Mouse (Mus musculus) olfactory bulb, adult 2 months (tissue): ENCODE data around the gene Vps26a.

Experiments used
- CTCF ChIP-seq: fragments of 200-500 bp; IDR thresholded peaks from 2 replicates; pipeline ENCODE4 v1.5.1; 2012; ENCODE audit warnings: low read depth, mild to moderate bottlenecking, low read length, moderate library complexity; ENCODE audit not compliant: insufficient read depth
- POLR2A ChIP-seq: fragments of 200-500 bp; IDR thresholded peaks from 2 replicates; pipeline ENCODE4 v1.6.1; 2012; ENCODE audit warnings: mild to moderate bottlenecking, low read depth, low read length, moderate library complexity; ENCODE audit not compliant: insufficient read depth

DNA sequence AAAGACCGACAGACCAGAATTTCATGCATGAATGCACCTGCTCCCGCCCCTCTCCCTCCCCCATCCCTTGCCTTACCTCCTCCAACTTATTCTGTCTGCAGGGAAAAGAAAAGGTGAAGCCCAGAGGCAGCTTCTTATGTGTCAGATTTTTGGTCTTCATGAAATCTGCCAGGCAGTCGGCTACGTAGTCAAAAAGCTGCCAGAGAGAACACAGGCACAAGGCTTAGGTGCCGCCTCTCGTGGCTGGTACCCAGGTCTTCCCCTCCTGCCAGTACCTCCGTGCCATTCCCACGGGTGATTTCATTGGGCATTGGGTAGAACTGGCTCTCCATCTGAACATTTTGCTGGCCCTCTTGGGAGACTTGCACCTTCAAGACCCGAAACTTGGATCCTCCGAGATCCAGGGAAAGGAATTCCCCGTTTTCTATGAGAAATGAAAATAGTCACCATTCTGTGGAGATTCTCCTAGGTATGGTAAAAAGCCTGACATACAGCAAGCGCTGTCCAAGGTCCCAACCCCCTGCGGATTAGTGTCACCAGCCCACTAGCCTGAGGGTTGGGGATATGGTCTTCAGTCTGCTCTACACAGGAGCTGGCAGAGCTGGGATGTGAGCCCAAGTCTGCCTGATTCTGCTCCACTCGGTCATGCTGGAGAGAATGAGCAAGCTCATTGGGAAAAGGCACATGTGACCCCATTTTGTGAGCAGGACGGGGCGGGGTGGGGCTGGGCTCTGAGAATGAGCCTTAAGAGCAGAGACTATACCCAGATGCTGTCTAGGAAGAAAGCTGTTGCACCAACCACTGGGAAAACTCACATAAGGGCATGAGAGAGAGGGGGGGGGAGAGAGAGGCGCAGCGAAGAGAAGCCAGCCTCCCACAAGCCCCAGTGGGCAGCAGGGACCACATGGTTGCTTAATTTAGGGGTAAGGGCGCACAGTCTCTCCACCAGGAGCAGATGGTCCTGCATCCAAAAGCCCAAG is 74.9 kb downstream of the Vps26a start:
- no peak for TF ChIP-seq CTCF
- no peak for TF ChIP-seq POLR2A
